Mouse (Mus musculus): ENCODE data around the gene Hnrnpdl.

Hnrnpdl gene

DNA sequence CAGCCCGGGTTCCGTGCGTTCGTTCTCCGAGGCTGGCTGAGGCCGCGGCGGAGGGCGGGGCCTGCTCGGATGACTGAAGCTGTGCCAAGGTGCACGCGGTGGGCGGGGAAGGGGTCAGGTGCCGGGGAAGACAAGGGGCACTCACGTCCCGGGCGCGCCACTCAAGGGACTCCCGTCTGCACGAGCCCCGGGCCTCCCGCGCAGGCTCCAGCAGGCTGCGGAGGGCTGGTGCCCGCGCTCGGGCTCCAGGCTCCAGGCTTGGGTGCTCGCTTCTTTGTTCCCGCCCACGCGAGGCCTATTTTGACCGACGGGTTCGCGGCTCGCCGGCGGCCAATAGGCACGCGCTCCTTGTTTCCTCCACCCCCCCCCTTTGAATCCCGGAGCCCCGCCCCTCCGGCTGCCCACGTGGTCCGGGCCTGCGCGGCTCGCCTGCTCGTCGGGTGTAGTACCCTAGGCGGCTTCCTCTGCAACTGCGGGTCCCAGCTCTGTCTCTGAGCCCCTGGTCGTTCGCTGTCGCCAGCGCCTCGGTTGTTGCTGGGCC, at the start of gene Hnrnpdl, which contains the start of gene Enoph1:
Hnrnpdl (minus strand) TSS at position 63 of the 541 bp plus-strand sequence.
Enoph1 (plus strand) TSS at position 384 of the 541 bp plus-strand sequence.
- peak; percentile 94 to 95 for DNase-seq (ENCODE audit: low spot score in 2 of 2)

DNA sequence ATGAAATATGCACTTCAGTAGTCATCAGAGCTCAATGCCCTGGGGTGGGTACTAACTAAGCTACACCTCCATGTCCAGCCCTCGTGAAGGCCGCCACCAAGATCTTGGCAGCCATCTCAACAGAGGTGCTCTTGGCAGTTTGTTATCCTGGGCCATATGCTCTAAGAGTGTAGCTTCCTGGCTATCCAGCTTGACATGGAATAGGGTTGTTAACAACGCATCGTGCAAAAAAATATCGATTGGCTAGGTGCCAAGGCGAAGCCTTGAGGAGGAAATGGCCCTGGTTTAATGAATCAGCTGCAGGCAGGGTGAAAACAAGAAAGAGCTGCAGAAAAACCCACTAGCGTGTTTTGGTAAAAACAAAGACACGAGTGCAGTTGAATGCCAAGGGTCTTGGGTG, 45.6 kb upstream of the Hnrnpdl start:
- no peak for DNase-seq (ENCODE audit: low spot score in 2 of 2)

- DNase-seq (ENCODE audit: low spot score in 2 of 2) = no peak
Measured at GRCm38 (mm10) chr5:100083953-100084562, 44.6 kb upstream of the Hnrnpdl start.

- no peak for DNase-seq (ENCODE audit: low spot score in 2 of 2)
Measured at GRCm38 (mm10) chr5:100082006-100082405, 42.5 kb upstream of the Hnrnpdl start.

- DNase-seq (ENCODE audit: low spot score in 2 of 2) = no peak
Measured at GRCm38 (mm10) chr5:100079931-100080275, 40.4 kb upstream of the Hnrnpdl start.

DNA sequence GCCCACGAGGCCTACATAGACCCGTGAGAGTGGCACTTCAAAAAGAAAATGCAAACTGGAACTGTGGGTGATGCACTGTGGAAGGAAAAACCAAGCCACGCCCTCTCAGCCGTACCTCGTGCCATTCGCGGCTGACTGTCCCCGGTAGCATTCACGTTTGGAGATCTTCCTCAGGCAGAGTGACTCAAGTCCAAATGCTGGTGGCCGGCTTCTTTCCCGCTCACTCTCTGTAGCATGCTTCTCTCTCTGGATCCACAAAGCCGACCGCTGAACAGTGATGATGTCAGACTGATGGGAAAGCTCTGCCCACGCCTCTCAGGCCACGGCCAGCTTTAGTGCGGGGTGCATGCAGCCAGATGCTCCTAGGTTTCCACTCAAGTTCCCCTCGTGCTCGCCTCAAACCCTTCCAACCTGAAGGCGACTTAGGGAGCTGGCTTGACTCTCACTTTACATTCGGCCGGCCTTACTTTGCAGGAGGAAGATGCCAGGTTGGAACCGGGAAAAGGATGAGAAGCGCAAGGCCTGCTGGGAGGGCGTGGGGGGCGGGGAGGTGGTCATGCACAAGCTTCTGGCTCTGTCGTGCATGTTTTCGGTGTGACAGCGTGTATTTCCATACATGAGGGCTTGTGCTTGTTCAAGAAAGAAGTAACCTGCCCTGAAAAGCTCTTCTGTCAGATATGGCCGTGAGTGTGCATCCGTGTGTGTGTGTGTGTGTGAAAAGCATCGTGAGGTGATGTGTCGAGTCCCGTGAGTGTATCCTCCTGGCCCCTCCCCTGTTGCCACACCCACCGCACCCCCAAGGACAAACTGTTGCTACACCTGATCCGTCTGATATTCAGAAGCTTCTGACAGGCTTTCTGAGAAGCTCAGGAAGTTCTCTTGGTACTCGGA, 39.8 kb upstream of the Hnrnpdl start:
- DNase-seq (ENCODE audit: low spot score in 2 of 2) = no peak

DNA sequence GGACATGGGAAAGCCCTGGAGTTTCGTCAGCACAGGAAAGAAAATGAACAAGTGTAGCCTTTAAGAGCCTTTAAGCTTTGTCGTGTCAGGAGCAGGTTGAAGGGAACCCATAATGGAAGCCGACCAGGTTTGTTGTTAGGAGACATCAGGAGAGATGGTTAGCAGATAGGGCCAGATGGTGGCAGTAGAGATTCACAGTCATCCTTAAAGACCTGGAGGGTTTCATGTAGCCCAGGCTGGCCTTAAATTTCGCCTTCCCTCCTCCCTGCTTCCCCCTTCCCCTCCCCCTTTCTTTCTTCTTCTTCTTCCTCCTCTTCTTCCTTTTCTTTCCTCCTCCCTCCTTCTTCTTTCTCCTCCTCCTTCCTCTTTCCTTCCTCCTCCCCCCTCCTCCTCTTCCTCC, 35.1 kb upstream of the Hnrnpdl start:
- DNase-seq (ENCODE audit: low spot score in 2 of 2) = no peak

GRCm38 (mm10) chr5:100072557-100072956, 33.1 kb upstream of the Hnrnpdl start:
- no peak for DNase-seq (ENCODE audit: low spot score in 2 of 2)

GRCm38 (mm10) chr5:100071541-100071940, 32.1 kb upstream of the Hnrnpdl start:
- no peak for DNase-seq (ENCODE audit: low spot score in 2 of 2)

DNA sequence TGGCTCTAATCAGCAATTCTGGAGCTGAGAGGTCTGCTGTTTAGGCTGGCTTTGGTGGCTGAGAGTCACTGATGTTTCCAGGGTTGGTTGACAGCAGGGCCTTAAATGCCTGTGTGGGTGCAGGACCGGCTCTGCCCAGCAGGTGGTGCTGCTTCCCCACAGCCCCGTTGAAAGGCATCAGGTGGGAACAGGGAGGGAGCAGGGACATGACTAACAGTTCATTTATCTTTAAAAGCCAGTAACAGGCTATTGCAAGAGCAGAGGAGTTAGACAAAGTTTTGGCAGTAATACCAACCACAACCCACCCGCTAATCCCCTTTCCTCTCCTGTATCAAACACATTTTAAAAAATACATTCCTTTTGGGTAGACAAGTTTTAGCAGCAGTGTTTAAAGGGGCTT, 30.8 kb upstream of the Hnrnpdl start:
- DNase-seq (ENCODE audit: low spot score in 2 of 2) = peak; percentile 83 to 91

DNA sequence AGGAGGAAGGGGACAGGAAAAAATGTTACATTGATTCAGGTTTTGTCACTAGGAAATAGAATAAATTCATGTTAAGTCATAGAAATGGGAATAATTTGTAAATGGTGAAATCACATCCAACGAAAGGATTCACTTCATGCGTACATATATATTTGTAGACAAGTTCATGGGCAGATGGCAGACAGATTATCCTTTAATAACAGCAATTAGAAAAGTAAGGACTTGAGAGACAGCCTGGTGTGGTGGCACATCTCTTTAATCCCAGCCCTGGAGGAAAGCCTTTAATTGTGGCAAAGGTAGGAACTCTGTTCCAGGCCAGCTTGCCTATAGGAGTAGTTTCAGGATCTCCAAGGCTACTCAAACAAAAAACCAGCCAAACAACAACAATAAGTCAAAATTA, 30.1 kb upstream of the Hnrnpdl start:
- DNase-seq (ENCODE audit: low spot score in 2 of 2) = no peak

DNA sequence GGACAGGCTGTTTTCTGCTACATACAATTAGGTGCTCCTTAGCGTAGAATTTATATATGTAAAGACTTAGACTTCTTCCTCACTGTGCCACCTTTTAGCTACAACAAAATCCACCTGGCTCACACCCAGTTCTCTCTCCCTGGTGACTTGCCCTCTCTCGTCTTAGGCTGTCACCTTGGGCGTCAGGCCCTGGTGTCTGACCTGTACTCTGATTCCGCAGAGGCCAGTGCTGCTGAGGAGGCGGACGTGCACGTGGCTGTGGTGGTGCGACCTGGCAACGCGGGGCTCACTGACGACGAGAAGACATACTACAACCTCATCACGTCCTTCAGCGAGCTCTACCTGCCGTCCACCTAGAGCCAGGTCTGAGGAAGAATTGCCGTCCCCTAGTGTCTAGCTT, 28.1 kb upstream of the Hnrnpdl start:
- no peak for DNase-seq (ENCODE audit: low spot score in 2 of 2)

DNA sequence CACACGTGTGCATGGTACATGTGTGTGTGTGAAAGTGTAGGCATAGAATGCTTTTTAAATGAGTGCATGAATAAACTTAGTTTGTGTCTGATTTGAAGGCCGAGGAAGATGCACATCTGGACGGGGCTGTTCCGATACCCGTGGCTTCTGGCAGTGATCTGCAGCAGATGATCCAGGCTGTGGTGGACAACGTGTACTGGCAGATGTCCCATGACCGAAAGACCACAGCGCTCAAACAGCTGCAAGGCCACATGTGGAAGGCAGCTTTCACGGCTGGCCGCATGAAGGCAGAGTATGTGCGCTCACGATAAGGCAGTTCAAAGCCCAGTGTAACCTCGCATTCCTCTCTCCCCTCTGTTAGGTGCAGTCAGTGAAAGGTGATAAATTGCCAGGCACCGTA, 21.4 kb upstream of the Hnrnpdl start:
- DNase-seq (ENCODE audit: low spot score in 2 of 2) = no peak

GRCm38 (mm10) chr5:100059326-100059725, 19.9 kb upstream of the Hnrnpdl start:
- no peak for DNase-seq (ENCODE audit: low spot score in 2 of 2)

- no peak for DNase-seq (ENCODE audit: low spot score in 2 of 2)
Measured at GRCm38 (mm10) chr5:100058729-100059128, 19.3 kb upstream of the Hnrnpdl start.

- no peak for DNase-seq (ENCODE audit: low spot score in 2 of 2)
Measured at GRCm38 (mm10) chr5:100057461-100058209, 18.2 kb upstream of the Hnrnpdl start.

GRCm38 (mm10) chr5:100055866-100056369, 16.5 kb upstream of the Hnrnpdl start:
- DNase-seq (ENCODE audit: low spot score in 2 of 2) = no peak

GRCm38 (mm10) chr5:100054807-100055547, 15.5 kb upstream of the Hnrnpdl start:
- no peak for DNase-seq (ENCODE audit: low spot score in 2 of 2)

GRCm38 (mm10) chr5:100052728-100053127, 13.3 kb upstream of the Hnrnpdl start:
- DNase-seq (ENCODE audit: low spot score in 2 of 2) = no peak

GRCm38 (mm10) chr5:100049904-100050303, 10.4 kb upstream of the Hnrnpdl start:
- DNase-seq (ENCODE audit: low spot score in 2 of 2) = no peak

DNA sequence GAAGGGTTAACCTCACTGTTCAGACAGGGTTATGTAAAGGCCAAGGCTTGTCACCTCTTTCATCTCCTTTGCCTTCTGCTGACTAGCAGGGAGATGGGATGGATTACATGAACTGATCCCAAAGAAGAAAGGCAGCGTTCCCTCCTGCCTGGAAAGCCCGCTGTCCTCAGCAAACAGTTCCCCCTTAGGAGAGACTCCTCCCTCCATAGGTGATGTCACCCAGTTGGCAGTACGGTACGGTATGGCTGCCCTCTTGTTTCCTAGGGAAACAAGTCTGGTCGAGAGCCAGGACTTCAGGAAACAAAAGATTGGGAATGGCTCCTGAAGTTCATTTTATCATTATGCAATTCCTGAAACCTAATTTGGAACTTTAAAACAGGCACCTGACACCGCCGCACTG, 8.4 kb upstream of the Hnrnpdl start:
- no peak for DNase-seq (ENCODE audit: low spot score in 2 of 2)
